Mouse (Mus musculus) ovary, adult 18-20 months (tissue): ENCODE measurements around the gene Erbb3.

Experiments used
- DNase-seq: peaks from one replicate; pipeline ENCODE4 v3.0.0; 2022; ENCODE audit warnings: low spot score, mixed read lengths

Gene Erbb3

DNA sequence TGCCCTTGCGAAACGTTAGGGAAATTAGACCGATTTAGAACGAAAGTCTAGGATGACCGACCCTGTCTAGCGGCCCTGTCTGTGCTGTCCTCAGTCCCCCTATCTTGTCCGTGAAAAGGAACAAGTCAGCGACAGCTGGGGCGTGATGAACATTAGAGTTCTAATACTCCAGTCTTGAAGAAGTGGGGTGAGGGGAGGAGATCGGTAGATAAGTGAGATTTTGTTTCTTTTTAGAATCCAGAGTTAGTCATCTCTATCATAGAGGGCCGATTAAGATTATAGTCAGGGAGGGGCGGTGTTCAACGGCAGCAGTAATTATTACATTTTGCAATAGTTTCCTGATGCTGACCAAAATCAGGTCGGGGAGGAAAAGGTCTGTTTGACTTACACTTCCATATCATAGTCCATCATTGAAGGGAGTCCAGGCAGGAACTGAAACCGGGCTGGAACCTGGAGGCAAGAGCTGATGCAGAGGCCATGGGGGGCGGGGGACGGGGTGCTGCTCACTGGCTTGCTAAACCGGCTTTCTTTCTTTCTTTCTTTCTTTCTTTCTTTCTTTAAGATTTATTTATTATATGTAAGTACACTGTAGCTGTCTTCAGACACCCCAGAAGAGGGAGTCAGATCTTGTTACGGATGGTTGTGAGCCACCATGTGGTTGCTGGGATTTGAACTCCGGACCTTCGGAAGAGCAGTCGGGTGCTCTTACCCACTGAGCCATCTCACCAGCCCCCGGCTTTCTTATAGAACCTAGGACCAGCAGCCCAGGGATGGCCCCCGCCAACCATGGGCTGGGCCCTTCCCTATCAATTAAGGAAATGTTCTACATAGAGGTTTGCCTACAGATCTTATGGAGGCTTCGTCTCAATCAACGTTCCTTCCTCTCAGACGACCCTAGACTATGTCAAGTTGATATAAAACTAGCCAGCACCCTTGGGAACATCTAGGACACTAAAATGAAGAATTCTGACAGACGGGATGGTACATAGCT is 62.8 kb downstream of the Erbb3 start:
- DNase-seq = no peak

DNA sequence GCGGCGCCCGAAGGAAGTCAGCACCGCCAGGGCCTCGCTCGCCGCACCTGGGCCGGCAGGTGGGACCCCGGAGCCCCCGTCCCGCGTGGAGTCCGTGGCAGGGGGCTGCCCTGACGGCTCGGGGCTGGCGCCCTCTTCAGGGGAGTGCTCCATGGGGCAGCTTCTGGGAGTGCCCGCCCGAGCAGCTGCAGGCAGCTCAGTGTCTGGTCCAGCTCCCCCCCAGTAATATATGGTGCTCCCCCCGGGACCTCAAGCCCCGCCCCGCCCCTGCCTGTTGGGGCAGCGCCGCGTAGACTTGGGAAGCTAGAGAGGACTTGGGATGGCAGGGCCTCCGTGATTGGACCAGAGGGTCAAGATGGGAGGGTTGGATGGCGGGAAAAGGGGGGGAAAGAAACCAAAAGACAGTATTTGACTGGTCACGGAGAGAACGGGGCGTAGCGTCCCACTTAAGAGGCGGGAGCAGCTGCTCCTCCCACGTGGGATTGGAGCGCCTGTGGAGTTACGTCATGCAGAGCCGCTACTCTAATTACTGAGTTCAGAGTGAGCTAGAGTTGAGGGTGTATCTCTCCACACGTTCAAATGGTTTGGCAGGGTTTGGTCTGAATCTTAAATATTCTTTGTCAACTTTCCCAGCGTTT is 63.7 kb downstream of the Erbb3 start, which contains the start of gene Esyt1:
Gene Esyt1 (minus strand): TSS at position 201 of the 638 bp plus-strand sequence.
- DNase-seq = peak; percentile 98

DNA sequence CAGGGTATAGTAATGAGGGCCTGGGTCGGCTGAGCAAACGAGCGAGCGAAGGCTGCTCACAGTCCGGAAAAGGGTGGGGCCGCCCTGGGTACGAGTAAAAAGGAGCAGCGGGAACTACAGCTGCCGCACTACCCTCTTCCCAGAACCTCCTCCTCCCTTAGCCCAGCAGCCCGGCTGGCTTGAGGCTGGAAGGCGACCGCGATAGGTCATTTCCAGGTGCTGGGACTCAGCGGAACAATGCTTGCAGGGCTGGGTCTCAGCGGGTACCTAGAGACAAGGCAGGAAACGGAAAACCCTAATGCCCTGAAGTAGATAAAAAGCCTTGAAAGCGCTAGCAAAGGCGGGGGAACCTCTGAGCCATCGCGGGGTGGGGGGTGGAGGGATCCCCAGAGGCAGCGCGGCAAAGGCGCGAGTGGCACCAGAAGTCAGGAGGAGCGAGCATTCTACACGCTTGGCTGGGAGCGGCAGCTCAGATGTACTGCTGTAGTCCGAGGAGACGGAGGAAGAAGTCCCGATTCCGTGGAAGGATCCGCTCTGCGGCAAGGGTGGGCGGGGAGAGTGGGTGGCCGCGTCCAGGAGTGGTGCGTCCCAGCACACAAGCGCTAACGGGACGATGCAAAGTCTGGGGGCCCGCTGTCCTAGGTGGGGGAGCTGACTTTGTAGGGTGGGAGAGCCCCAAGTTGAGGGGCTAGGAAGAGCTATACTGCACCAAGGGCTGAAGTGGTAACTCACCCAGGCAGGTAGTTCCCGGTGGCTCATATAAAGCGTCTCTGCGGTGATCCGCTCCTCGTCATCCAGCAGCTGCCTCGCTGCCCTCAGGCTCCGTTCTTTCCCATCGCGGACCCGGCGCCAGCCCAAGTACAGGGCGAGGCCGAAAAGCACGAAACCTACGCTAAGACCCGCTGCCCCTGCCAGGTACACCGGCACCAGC is 64.5 kb downstream of the Erbb3 start:
- DNase-seq = peak; percentile 31

DNA sequence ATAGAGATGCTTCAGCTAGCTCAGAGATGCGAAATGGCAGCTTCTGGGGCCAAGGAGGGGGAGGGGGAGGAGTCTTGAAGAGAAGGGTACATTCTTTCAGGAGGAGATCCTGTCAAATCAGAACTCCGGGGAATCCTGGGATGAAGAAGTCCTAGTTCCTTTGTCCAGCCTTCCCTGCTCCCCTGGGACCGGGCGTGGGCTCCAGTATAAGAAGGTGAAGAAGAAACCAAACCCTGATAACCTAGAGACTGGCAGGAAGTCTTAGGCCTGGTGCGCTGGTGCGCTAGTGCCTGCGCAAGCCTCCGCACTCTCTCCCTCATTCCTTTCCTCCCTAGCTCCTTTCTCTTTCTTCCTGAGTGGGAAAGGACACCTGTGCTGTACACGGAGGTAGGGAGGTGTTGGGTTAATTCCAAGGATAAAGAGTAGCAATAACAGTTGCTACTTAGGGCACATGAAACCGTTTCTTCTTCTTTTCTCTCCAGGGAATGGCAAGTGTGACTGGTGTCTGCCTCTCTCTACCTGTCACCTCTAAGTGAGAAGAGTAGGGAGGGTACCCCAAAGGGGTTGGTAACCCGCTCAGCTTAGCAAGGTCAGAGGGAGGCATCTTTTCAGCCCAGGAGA is 65.2 kb downstream of the Erbb3 start:
- DNase-seq = no peak

DNA sequence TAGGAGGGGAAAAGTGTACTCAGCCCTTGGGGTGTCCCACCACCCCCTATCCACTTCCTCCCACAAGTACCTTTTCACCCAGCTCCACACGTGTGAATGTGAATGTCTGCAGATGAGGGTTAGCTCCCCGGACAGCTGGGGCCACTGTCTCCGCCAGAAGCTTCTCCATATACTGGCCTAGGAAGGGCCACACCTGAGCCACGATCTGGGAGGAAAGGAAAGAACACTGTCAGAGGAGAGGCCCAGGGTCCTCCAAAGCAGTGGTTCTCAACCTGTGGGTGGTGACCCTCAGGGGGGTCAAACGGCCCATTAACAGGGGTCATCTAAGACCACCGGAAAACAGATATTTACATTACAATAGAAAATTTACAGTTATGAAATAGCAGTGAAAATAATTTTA is 67.1 kb downstream of the Erbb3 start:
- DNase-seq = no peak

DNA sequence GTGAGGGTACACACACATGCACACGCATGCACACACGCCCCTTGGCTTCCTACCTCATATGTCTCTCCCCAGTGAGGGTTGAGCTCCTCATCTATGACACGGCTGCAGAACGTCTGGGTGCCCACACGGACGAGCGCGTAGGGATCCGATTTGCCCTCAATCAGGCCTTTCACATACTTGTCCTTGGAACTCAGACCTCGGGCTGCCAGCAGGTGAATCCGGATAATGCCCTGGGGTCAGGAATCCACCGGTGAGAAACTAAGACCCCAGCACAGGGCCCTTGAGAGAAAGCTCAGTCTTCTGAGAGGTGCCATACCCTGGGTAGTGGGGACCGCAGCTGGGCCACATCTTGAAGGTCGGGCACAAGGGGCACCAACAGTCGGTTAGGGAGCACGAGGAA is 68.9 kb downstream of the Erbb3 start:
- DNase-seq = no peak

DNA sequence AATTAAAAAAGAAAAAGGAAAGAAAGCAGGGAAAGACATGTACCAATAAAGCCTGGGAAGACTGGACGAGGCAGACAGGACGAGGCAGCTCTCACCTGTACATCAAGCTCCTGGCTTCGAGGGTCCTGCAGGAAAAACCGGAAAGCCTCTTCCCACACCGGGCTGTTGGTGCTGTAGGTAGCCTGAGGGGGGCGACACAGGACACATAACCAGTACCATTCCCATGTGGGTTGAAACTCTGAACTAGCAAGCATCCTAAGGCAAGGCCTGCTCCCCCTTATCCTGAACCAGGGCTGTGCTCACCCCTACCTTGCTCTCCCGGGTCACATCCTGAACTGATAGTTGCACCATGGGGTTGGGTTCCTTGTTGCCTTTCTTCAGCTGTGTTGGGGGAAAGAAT is 70.6 kb downstream of the Erbb3 start:
- DNase-seq = no peak
